Mouse (Mus musculus) small intestine, adult 2 months (tissue): ENCODE measurements around the gene Trpd52l3.

Source experiments
- CTCF ChIP-seq: fragments of 200-500 bp; IDR thresholded peaks from 2 replicates; pipeline ENCODE4 v1.5.1; 2012; ENCODE audit warnings: low read depth, mild to moderate bottlenecking, control low read depth, inconsistent platforms, low read length, moderate library complexity, mixed read lengths; ENCODE audit not compliant: insufficient replicate concordance, insufficient read length; ENCODE audit errors: extremely low read depth
- POLR2A ChIP-seq: fragments of 200-500 bp; IDR thresholded peaks from 2 replicates; pipeline ENCODE4 v1.6.1; 2012; ENCODE audit warnings: low read depth, mild to moderate bottlenecking, control low read depth, inconsistent platforms, low read length, moderate library complexity

GRCm38 (mm10) chr19:30032206-30032605 lies 28.6 kb downstream of the Trpd52l3 start:
- TF ChIP-seq POLR2A (no peak), CTCF (no peak)
